Mouse (Mus musculus): ENCODE results near the gene Olfr237-ps1.
"Not testable (repeated sequence)": the region's sequence is repeated elsewhere in the genome, so short reads cannot be mapped to it uniquely, and the experiment has no call there.

Gene Olfr237-ps1

GRCm38 (mm10) chr6:43146267-43146666 is at the start of gene Olfr237-ps1:
Gene Olfr237-ps1, plus strand, starts transcription at chr6:43146567.
- not testable (repeated sequence) for DNase-seq (ENCODE audit: low spot score in 2 of 2)

GRCm38 (mm10) chr6:43106069-43106468 is 40.3 kb upstream of the Olfr237-ps1 start, which contains the start of gene Olfr441:
Gene Olfr441, plus strand, starts transcription at chr6:43106369.
- DNase-seq (ENCODE audit: low spot score in 2 of 2): not testable (repeated sequence)

- no peak for DNase-seq (ENCODE audit: low spot score in 2 of 2)
Observed at GRCm38 (mm10) chr6:43159502-43159901, 13.1 kb downstream of the Olfr237-ps1 start.

- DNase-seq (ENCODE audit: low spot score in 2 of 2): no peak
Observed at GRCm38 (mm10) chr6:43162982-43163381, 16.6 kb downstream of the Olfr237-ps1 start, which contains the start of gene Olfr437. Gene Olfr437, plus strand, starts transcription at chr6:43163282.

- DNase-seq (ENCODE audit: low spot score in 2 of 2): no peak
Observed at GRCm38 (mm10) chr6:43167246-43167645, 20.9 kb downstream of the Olfr237-ps1 start.

- DNase-seq (ENCODE audit: low spot score in 2 of 2): no peak
Observed at GRCm38 (mm10) chr6:43171840-43172239, 25.5 kb downstream of the Olfr237-ps1 start, which contains the start of gene Olfr13. Gene Olfr13, plus strand, starts transcription at chr6:43172140.

GRCm38 (mm10) chr6:43178129-43178528 is 31.8 kb downstream of the Olfr237-ps1 start:
- no peak for DNase-seq (ENCODE audit: low spot score in 2 of 2)

- no peak for DNase-seq (ENCODE audit: low spot score in 2 of 2)
Observed at GRCm38 (mm10) chr6:43178584-43179501, 32.5 kb downstream of the Olfr237-ps1 start.

GRCm38 (mm10) chr6:43190986-43191385 is 44.6 kb downstream of the Olfr237-ps1 start:
- no peak for DNase-seq (ENCODE audit: low spot score in 2 of 2)

GRCm38 (mm10) chr6:43196781-43197180 is 50.4 kb downstream of the Olfr237-ps1 start, which contains the start of gene Olfr435:
Gene Olfr435, plus strand, starts transcription at chr6:43197146.
- DNase-seq (ENCODE audit: low spot score in 2 of 2): no peak

GRCm38 (mm10) chr6:43198094-43198493 is 51.7 kb downstream of the Olfr237-ps1 start:
- DNase-seq (ENCODE audit: low spot score in 2 of 2): no peak

GRCm38 (mm10) chr6:43202786-43203185 is 56.4 kb downstream of the Olfr237-ps1 start:
- DNase-seq (ENCODE audit: low spot score in 2 of 2): no peak

- no peak for DNase-seq (ENCODE audit: low spot score in 2 of 2)
Observed at GRCm38 (mm10) chr6:43205355-43205754, 59.0 kb downstream of the Olfr237-ps1 start.
